Mouse (Mus musculus) cerebellum, postnatal 25 days (tissue): ENCODE measurements at regions not wholly inside any gene's neighbourhood (a gene's known extent, or its start where the extent isn't known, plus 50 kb on each side); places are given as distances from the start of the nearest gene placed in this dataset.
"Not testable (repeated sequence)": the region's sequence is repeated elsewhere in the genome, so short reads cannot be mapped to it uniquely, and the experiment has no call there.

Source experiments
- DNase-seq, 2 experiments: peaks; one replicate each; pipeline ENCODE4 v3.0.0; 2021; ENCODE audit warnings: mixed read lengths in 2 of 2

GRCm38 (mm10) chr15:53984006-53984405 lies 99.3 kb downstream of the Gm7489 start:
- DNase-seq: not testable (repeated sequence)

DNA sequence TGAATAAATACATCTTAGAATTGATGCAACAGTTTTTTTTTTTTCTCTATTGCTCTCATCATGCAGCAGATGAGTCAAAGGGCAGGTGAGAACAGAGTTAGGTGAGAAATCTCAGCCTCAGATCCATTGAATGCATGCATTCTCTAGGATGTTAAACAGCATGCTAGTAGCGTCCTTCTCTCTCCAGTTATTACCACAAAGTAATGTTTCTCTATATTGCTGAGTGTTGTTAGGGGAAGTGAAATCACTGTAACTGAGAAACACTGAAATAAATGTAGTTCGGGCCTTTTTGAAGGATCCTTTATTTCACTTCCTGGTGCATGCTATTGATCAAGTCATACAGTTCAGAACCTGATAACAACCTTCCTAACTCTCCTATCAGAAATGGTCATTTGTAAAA lies 105.2 kb downstream of the Gm7489 start:
- DNase-seq: no peak

DNA sequence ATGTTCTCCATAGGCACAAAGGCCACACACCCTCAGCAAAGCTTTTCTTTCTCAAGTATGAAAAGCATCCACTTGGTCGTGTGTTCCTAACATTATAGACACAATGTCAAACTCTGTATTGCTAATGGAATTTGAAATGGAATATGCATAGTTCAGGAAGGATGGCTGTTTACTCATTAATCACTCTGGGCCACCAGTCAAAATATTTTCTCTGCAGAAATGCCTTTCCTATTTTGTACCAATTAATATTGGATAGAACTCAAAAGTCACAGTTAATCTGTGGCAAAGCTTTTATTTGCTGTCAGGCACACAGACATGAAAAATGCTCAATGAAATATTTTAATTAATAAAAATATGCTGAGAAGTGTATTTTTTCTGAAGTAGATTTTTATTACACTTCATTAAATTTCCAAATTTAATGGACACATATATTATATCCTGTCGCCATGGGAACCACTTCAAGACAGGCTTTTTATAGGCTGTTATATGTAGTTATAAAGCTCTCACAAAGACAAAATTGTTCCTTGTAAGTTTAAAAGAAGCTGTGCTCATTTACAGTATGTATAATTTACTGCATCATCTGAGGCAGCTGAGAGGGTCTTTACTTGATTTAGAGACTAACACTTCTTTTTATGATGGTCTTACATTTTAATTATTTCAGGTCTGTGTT lies 110.6 kb downstream of the Gm7489 start:
- no peak for DNase-seq

DNA sequence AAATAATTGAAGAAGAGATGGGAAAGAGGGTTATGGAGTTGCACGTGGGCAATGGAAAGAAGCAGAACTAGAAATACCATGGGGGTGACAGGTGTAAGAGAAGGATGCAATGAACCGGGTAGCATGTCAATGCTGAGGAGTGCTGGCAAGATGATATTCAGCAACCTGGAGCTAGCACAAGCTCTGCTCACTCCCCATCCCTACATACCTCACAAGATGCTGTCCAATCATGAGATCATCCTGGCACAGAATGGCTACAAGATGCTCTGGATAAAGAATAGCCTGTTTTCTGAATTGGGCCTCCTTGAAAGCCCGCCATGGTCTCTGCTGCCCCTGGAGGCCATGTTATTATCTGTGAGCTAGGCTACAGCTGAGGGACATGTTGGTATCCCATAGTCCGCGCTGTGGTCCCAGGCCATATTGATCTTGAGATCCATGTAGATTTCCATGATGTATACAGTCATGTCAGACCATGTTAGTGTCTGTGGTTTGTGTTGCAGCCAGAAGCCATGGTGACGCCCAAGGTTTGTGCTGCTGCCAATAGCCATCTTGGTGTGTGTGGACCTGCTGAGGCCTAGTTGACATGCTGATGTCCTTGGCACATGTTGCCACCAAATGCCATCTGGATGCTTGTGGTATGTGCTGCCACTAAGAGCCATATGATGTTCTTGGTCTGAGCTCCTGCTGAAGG lies 114.0 kb downstream of the Gm7489 start:
- DNase-seq: peak; percentile 37 to 50

DNA sequence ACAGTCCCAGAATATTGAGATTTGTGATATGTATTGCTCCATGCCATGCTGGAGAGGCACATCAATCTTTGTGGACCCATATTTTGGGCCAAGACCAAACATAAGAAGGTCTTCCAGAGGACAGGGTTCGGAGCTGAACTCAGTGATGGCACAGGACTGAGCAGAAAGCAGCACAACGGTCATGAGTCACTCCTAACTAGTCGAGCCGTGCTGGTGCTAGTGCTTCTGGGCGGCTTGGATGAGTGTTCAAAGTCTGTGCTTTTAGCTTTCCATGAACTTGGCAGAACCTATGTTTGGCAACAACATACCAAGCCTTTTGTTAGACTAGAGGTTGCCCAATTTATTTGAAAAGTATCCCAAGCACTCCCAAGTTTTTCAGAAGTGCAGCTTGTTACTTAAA lies 149.1 kb downstream of the Gm7489 start:
- DNase-seq: no peak

GRCm38 (mm10) chr15:54050711-54051110 lies 166.0 kb downstream of the Gm7489 start:
- peak; percentile 27 to 30 for DNase-seq

DNA sequence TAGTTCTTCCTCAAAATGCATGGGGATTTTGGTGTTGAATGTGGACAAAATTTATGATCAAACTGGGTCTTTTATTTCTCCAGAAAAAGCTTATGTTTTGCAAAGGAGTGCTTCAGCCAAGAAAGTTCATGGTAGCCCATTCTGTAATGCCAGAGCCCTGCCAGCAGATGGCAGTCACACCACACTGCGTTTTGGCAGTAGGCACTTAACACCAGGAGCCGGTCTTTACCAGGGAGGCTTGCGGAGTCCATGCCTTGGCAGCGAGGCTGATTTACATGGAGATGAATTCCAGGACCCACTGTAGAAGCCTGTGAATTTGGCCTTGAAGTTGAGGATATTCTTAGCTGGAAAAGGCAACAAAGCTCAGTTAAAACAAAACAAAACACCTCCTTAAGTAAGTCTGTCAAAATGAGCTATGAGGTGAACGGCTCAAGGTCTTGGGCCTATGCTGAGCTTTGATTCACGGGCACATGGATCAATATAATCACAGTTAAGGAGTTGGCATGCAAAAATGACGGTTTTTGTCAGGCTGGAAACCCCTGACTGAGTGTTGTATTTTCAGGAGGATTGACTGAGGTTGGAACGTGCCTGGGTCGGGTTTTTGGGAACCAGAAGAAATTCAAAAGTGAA lies 185.4 kb downstream of the Gm7489 start:
- DNase-seq: peak; percentile 68 to 81

- no peak for DNase-seq
Observed at GRCm38 (mm10) chr15:54071732-54072131, 187.0 kb downstream of the Gm7489 start.

DNA sequence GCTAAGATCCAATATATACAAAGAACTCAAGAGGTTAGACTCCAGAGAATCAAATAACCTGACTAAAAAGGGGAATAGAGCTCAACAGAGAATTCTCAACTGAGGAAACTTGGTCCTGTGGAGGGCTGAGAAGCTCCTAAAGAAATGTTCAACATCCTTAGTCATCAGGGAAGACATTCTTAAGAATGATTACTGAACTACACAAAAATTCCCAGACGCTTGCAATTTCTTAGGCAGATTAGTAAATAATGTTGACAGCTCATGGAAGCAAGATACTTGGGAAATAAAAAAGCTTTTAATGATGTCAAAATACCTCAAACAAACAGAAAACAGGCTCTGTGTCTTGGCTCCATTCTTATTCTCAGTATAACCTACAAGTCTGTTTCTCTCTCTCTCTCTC lies 206.6 kb downstream of the Gm7489 start:
- no peak for DNase-seq

DNA sequence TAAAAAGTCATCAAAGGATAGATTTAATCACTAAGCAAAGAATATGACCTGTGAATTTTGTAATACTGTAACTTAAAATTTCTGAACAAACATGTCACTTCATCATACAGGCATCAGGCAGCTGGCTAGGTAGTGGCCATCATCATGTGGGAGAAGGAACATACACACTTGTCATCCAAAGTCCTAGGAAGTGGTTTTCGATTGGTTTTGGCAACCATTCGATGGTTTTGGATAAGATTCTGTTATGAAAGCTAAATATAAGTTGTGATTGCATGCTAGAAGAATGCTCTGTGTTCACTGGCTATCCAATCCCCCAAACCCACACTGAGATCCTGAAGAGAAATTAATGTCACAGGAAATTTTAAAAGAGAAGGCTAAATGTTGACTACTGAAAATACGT lies 207.7 kb downstream of the Gm7489 start:
- DNase-seq: no peak

DNA sequence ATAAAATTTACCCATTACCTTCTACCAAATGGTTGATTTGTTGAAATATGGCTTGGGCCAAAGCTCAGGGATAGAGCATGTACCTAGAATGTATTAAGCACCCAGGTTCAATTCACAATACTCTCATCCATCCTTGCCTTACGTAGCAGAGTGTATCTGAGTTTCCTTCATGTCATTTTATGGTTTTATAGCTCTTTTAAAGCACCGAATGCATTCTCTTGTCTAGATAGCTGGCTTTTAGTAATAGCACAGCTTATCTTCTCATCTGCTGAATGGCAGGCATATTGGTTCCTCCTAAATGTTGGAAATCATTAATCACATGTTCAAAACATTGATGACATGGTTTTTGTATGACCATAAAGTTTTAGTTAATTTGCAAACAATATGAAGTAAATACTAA lies 212.8 kb downstream of the Gm7489 start:
- DNase-seq: no peak

GRCm38 (mm10) chr15:54112406-54112805 lies 227.7 kb downstream of the Gm7489 start:
- DNase-seq: no peak

DNA sequence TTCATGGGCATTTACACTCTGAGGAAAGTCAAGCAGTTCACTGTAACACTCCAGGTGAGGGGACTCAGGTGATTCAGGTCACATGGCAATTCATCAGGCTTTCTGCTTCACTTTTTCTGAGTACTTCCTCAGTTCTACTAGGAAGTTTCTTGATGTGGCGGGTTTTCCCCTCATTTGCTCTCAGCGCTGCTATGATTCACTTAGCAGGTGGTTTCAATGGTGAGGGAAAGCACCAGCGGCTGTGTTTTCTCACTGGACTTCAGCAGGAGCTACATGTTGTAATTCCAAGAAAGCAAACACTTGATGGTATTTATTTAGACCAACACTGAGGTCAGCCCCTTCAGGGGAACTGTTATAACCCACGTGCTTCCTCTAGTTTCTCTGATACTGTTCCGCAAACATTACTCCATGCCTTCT lies 229.4 kb downstream of the Gm7489 start:
- DNase-seq: no peak

DNA sequence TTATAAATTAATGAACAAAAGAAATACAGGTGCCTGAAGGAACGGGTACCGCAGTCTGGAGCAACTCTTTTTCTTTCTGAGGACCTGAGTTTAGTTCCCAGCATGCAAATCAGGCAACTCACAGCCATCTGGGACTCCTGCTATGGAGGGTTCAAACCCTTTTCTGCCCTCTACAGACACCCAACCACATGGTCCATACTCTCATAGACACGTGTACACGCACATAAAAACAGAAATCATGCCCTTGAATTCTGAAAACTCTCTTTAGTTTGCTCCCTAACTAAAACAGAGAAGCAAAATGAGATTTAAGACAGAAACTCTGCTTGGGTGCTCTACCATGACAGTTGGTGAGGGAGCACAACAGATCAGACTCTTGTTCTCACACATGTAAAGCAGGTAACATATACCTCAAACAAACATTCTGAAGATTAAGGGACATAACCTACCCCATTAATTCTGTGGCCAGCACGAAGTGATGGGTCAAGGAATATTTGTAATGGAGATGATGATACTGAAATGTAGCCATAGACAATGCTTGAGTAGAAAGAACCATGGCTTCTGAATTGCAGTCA lies 233.3 kb downstream of the Gm7489 start:
- no peak for DNase-seq

GRCm38 (mm10) chr15:54120456-54120855 lies 235.8 kb downstream of the Gm7489 start:
- DNase-seq: no peak

DNA sequence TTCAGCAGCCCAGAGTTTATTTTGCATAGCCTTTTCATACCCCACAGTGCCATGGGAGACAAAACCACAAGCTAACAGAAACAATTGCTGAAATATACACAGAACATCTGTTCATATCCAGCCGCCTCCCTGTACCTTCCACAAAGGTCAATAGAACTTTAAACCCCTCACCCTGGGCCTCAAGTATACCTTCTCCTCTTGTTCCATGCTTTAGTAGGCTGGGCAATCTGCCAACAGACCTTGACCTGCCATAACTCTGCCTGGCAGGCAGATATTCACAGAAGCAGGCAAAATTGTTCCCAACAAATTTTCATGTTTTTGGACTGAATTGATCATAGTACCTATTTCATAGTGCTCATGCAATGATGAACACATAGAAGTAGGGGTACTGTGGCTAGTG lies 279.6 kb downstream of the Gm7489 start:
- DNase-seq: peak in 1 of 2 experiments; percentile 28

DNA sequence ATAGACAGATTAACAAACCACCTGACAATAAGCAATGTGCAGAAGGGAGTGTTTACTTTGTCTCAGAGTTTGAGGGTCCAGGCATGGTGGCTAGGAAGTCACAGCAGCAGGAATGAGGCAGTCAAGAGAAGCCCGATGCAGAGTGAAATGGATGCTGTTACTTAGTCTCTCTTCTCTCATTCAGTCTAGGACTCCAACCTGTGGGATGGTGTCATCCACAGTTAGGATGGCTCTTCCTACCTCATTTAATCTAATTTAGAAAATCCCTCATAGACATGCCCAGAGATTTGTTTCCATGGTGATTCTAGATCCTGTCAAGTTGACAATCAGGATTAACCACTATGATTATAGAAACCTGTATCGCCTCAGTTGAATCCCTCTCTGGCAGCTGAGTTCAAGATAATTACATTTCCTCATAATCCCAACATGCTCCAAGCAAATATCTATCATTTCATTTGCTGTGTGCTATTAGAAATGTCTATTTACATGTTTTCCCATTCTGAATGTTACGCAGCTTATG lies 283.2 kb downstream of the Gm7489 start:
- DNase-seq: no peak

DNA sequence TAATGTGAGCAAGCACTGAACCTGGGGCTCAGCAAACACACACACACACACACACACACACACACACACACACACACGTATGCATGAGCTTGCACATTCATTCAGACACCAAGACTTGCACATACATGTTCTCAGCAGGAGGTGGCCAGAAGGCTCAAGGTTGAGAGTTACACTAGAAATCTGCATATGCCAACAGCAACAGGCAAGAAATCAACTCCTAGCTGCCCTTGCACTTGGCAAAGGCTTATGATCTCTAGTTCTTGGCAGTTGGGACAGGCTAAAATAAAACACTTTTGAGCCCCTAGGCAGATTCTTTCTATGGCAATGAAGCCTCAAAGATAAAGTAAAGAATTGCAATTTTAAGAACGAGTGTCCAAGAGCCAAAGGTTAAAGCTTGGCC lies 292.5 kb downstream of the Gm7489 start:
- DNase-seq: no peak

DNA sequence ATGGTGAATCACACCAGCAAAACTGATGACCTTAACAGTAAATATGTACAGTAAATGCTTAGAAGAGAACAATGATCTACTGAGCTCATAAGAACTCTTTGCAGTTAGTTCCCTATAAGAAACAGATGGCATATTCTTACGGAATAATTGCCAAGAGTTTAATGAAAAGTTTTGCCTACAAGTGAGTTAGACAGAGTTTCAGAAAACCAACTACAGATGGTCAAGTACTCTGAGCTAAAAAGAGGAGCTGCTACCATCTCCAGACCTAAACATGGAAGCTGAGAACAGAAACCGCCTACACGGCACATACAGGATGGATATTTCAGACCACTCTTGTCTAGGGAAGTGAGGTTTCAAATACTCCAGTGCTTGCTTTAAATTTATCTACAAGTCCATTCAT lies 293.1 kb downstream of the Gm7489 start:
- no peak for DNase-seq
